8 mouse cellular contexts compared by ENCODE assay signal in genomic region chr4:56865003-56865511, GRCm38 (mm10). TPM values are rescaled to one million over a fixed set of nuclear protein-coding genes. Genes with fewer than 3 reads are reported as not detected.
DNase-seq lines count a peak whose midpoint lies in the region; ATAC-seq and TF ChIP-seq lines count a peak whose summit lies in the region.

Gene Ctnnal1, minus strand, starts transcription at chr4:56865188.

- H3K36me3 ChIP-seq in E14TG2a.4 (ENCODE audit: insufficient read depth, low read length), result peaks cover 31% of the 10 kb centered on the region
- H3K36me3 ChIP-seq in forebrain, embryonic 12.5 days (replicated peaks), result no peaks in the 10 kb centered on the region
- H3K36me3 ChIP-seq in heart, embryonic 16.5 days (ENCODE audit: control insufficient read depth, insufficient read depth), result no peaks in the 10 kb centered on the region
- no peaks in the 10 kb centered on the region for H3K36me3 ChIP-seq in liver, embryonic 13.5 days
- H3K36me3 ChIP-seq in stomach, embryonic 15.5 days, result no peaks in the 10 kb centered on the region

- H3K27me3 ChIP-seq in E14TG2a.4 (ENCODE audit: insufficient read depth, low read length), result peaks cover 3% of the 10 kb centered on the region; the same call in 1 of the 2 replicates
- H3K27me3 ChIP-seq in forebrain, embryonic 12.5 days, result no peaks in the 10 kb centered on the region
- no peaks in the 10 kb centered on the region for H3K27me3 ChIP-seq in heart, embryonic 16.5 days (ENCODE audit: control insufficient read depth, insufficient read depth, low read length)
- H3K27me3 ChIP-seq in liver, embryonic 13.5 days, result no peaks in the 10 kb centered on the region
- no peaks in the 10 kb centered on the region for H3K27me3 ChIP-seq in stomach, embryonic 15.5 days (replicated peaks)

- H3K9me3 ChIP-seq in E14TG2a.4 (ENCODE audit: low read length), result no peaks in the 10 kb centered on the region
- H3K9me3 ChIP-seq in forebrain, embryonic 12.5 days, result no peaks in the 10 kb centered on the region
- H3K9me3 ChIP-seq in heart, embryonic 16.5 days (replicated peaks; ENCODE audit: control insufficient read depth, low read length), result no peaks in the 10 kb centered on the region
- no peaks in the 10 kb centered on the region for H3K9me3 ChIP-seq in liver, embryonic 13.5 days (replicated peaks)
- H3K9me3 ChIP-seq in stomach, embryonic 15.5 days, result no peaks in the 10 kb centered on the region

- H3K9ac ChIP-seq in forebrain, embryonic 12.5 days, result peak within 1 kb of the TSS; percentile 87
- peak within 1 kb of the TSS; percentile 90 for H3K9ac ChIP-seq in heart, embryonic 16.5 days (ENCODE audit: low read length)
- peak within 1 kb of the TSS; percentile 90 for H3K9ac ChIP-seq in liver, embryonic 13.5 days
- H3K9ac ChIP-seq in stomach, embryonic 15.5 days, result peak within 1 kb of the TSS; percentile 74

- DNase-seq in c-Kit-positive CD71-positive TER-119-negative erythroid progenitor cells, embryonic 14.5 days (ENCODE audit: low read depth), result peak; percentile 71
- peak; percentile 96 to 98 for DNase-seq in kidney, postnatal 25 days
- peak; percentile 91 for DNase-seq in liver, embryonic 13.5 days
- peak; percentile 88 for DNase-seq in neural tube, embryonic 10.5 days (ENCODE audit: extremely low spot score, low spot score)

- H3K4me1 ChIP-seq in E14TG2a.4 (replicated peaks; ENCODE audit: low read depth, low read length), result peaks cover 48% of the 10 kb centered on the region
- peaks cover 20% of the 10 kb centered on the region for H3K4me1 ChIP-seq in forebrain, embryonic 12.5 days
- H3K4me1 ChIP-seq in heart, embryonic 16.5 days (ENCODE audit: control insufficient read depth, insufficient read depth, low read length), result peaks cover 33% of the 10 kb centered on the region
- peaks cover 46% of the 10 kb centered on the region for H3K4me1 ChIP-seq in liver, embryonic 13.5 days (replicated peaks)
- no peaks in the 10 kb centered on the region; the same call in 1 of the 2 replicates for H3K4me1 ChIP-seq in stomach, embryonic 15.5 days

- TF ChIP-seq CTCF in E14TG2a.4 (conservative IDR thresholded peaks at IDR 0.05; ENCODE audit: low read length), result no peak

- WGBS in forebrain, embryonic 12.5 days, result under 1% methylated on average over 45 of the region's 45 CpGs
- WGBS in heart, embryonic 16.5 days, result under 1% methylated on average over 45 of the region's 45 CpGs
- WGBS in liver, embryonic 13.5 days (ENCODE audit: insufficient replicate concordance), result under 1% methylated on average over 36 of the region's 45 CpGs
- under 1% methylated on average over 45 of the region's 45 CpGs for WGBS in stomach, embryonic 15.5 days

- H3K4me3 ChIP-seq in E14TG2a.4 (replicated peaks; ENCODE audit: low read length), result peak within 1 kb of the TSS; percentile 96
- H3K4me3 ChIP-seq in forebrain, embryonic 12.5 days (replicated peaks), result peak within 1 kb of the TSS; percentile 90
- peak within 1 kb of the TSS; percentile 59 for H3K4me3 ChIP-seq in heart, embryonic 16.5 days (ENCODE audit: low read length)
- peak within 1 kb of the TSS; percentile 84 for H3K4me3 ChIP-seq in liver, embryonic 13.5 days (replicated peaks)
- peak within 1 kb of the TSS; percentile 81 for H3K4me3 ChIP-seq in stomach, embryonic 15.5 days (replicated peaks)

- peak; percentile 96 for ATAC-seq in forebrain, embryonic 12.5 days (ENCODE audit: low FRiP score)
- ATAC-seq in heart, embryonic 16.5 days (replicated peaks; ENCODE audit: extremely low read depth, insufficient read depth, low FRiP score), result peak; percentile 94
- ATAC-seq in liver, embryonic 13.5 days (ENCODE audit: low read depth), result peak; percentile 95
- peak; percentile 98 for ATAC-seq in stomach, embryonic 15.5 days (ENCODE audit: insufficient read depth, low FRiP score, low read depth)

- H3K27ac ChIP-seq in forebrain, embryonic 12.5 days, result peak within 1 kb of the TSS; percentile 81
- H3K27ac ChIP-seq in heart, embryonic 16.5 days (ENCODE audit: low read length), result peak within 1 kb of the TSS; percentile 86
- peak within 1 kb of the TSS; percentile 89 for H3K27ac ChIP-seq in liver, embryonic 13.5 days
- H3K27ac ChIP-seq in stomach, embryonic 15.5 days, result peak within 1 kb of the TSS; percentile 88

- H3K4me2 ChIP-seq in forebrain, embryonic 12.5 days, result peak within 1 kb of the TSS; percentile 76
- H3K4me2 ChIP-seq in heart, embryonic 16.5 days (ENCODE audit: low read depth, low read length), result peak within 1 kb of the TSS; percentile 65
- H3K4me2 ChIP-seq in liver, embryonic 13.5 days, result peak within 1 kb of the TSS; percentile 98
- H3K4me2 ChIP-seq in stomach, embryonic 15.5 days, result peak within 1 kb of the TSS; percentile 93

RNA-seq across cellular contexts. Expression of gene Ctnnal1, which starts in this region (rescaled TPM):
- polyA plus RNA-seq in forebrain, embryonic 12.5 days (2016; fragmentation: Nextera tagmentation; extraction: Ambion mirVana), result 26.6 and 28.6 TPM in 2 replicates
- polyA plus RNA-seq in heart, embryonic 16.5 days (2015; fragmentation: Nextera tagmentation; extraction: Ambion mirVana), result 27.1 and 27.6 TPM in 2 replicates
- 9.5 and 11.2 TPM in 2 replicates for polyA plus RNA-seq in liver, embryonic 13.5 days (2015; fragmentation: Nextera tagmentation; extraction: Ambion mirVana)
- polyA plus RNA-seq in stomach, embryonic 15.5 days (2015; fragmentation: Nextera tagmentation; extraction: Ambion mirVana), result 19.8 and 20.3 TPM in 2 replicates

Comparison
In these comparisons a context has a peak if more than half of its experiments do, and no peak if none do; other contexts are left out.
1. Peak in every context shown above with its lines: DNase-seq, ATAC-seq, H3K4me3 ChIP-seq and H3K27ac ChIP-seq.